In the genomic region with DNA sequence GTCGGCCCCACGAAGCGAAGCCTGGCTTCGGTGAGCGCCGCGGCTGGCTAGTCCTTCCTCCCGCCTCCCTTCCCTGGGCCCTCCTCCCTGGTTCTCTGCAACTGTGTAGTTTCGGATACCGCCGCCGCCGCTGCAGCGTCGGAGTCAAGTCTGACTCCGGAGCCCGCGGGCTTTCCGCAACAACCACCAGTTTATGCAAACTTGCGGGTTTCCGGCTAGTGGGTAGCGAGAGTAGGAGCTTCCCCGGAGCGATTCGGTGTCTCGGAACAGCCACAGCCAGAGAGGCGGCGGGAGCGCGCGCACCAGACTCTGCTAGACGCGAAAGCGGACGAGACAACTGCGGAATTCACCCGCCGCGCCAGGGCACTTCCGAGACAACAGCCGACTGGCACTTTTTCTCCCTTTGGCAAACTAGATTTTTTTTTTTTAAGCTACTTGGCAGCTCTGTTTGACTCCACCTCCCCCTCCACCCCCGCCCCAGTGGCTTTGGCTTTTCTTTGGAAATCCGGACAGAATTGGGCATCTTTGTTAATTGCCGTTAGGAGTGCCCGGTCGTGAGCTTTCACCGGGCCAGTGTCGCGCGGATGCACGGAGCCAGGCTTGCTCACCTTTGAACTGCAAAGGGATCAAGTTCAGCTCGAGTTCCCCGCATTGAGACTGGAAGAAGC, we compare ENCODE assay signal across 7 mouse cellular contexts. TPM values are rescaled to one million over a fixed set of nuclear protein-coding genes. Genes with fewer than 3 reads are reported as not detected.
DNase-seq lines count a peak whose midpoint lies in the region; TF ChIP-seq lines count a peak whose summit lies in the region.

No protein-coding gene starts in this region.

- 0% methylated on average over 53 of the region's 53 CpGs for WGBS in midbrain, embryonic 10.5 days
- WGBS in small intestine, adult 2 months, result 1% methylated on average over 53 of the region's 53 CpGs

- no peak for TF ChIP-seq POLR2A in small intestine, adult 2 months (IDR thresholded peaks at IDR 0.05; ENCODE audit: low read depth, low read length)

- no peak for TF ChIP-seq CTCF in small intestine, adult 2 months (IDR thresholded peaks at IDR 0.05; ENCODE audit: extremely low read depth, insufficient read length, insufficient replicate concordance, low read depth, low read length)

- peaks cover 44% of the 10 kb centered on the region for H3K4me1 ChIP-seq in midbrain, embryonic 10.5 days
- peaks cover 2% of the 10 kb centered on the region; the same call in 1 of the 2 replicates for H3K4me1 ChIP-seq in small intestine, adult 2 months (ENCODE audit: control insufficient read depth, insufficient read depth, insufficient read length, low read length)

- intact Hi-C loops in left cerebral cortex, postnatal 4 days (cut with DNase I), result loop anchor here (5.0 kb wide), 2 partner anchors 1020 to 1510 kb away; no protein-coding TSS in a partner anchor

- DNase-seq in adipocyte (ENCODE audit: low spot score), result peak; percentile 87
- DNase-seq in cerebellum, postnatal 36 days, result peak; percentile 37 to 46
- peak; percentile 7 to 29 for DNase-seq in gastrocnemius, adult 8-10 months (ENCODE audit: low spot score in 2 of 2)
- DNase-seq in induced T-regulatory cell, adult 2 months (ENCODE audit: low read depth), result peak; percentile 30
- DNase-seq in left cerebral cortex, postnatal 4 days, result peak; percentile 67
- peak; percentile 81 for DNase-seq in midbrain, embryonic 10.5 days (ENCODE audit: low spot score)

- peak overlapping the region; percentile 72 for H3K4me3 ChIP-seq in midbrain, embryonic 10.5 days
- H3K4me3 ChIP-seq in small intestine, adult 2 months (ENCODE audit: low read depth, low read length), result peak overlapping the region; percentile 82

- H3K36me3 ChIP-seq in midbrain, embryonic 10.5 days, result no peaks in the 10 kb centered on the region
- H3K36me3 ChIP-seq in small intestine, adult 2 months (ENCODE audit: control insufficient read depth, insufficient read depth, low read length), result no peaks in the 10 kb centered on the region

- peak overlapping the region; percentile 89 for H3K27ac ChIP-seq in midbrain, embryonic 10.5 days (replicated peaks)
- peak overlapping the region; percentile 75 for H3K27ac ChIP-seq in small intestine, adult 2 months (ENCODE audit: insufficient read depth, low read depth, low read length)

- no peaks in the 10 kb centered on the region for H3K9me3 ChIP-seq in midbrain, embryonic 10.5 days (replicated peaks)

- H3K27me3 ChIP-seq in midbrain, embryonic 10.5 days (ENCODE audit: low read depth, poor library complexity, severe bottlenecking), result peaks cover 41% of the 10 kb centered on the region
- peaks cover 38% of the 10 kb centered on the region for H3K27me3 ChIP-seq in small intestine, adult 2 months (ENCODE audit: control insufficient read depth, insufficient read depth, low read length)

RNA-seq across cellular contexts. Expression of a gene that starts 0.4 kb away (rescaled TPM):
- 1 to 10 TPM; 1.7 to 2.5 (median 2.1) TPM for total RNA-seq in gastrocnemius, adult 8-10 months (2022)
- 100 to 1,000 TPM; 118 to 136 TPM for total RNA-seq in left cerebral cortex, postnatal 4 days (2021)
- 4.0 and 4.9 TPM in 2 replicates for polyA plus RNA-seq in midbrain, embryonic 10.5 days (2016; fragmentation: Nextera tagmentation; extraction: Ambion mirVana)
- polyA plus RNA-seq in small intestine, adult 2 months (2012; rRNA removed), result 3.5 and 4.4 TPM in 2 replicates

Comparison
In these comparisons a context has a peak if more than half of its experiments do, and no peak if none do; other contexts are left out.
1. Peak in every context shown above with its lines: DNase-seq, H3K4me3 ChIP-seq and H3K27ac ChIP-seq.
2. DNase-seq: peak in every context shown above with its lines; median percentile 87 in adipocyte; 81 in midbrain, embryonic 10.5 days; 67 in left cerebral cortex, postnatal 4 days; 42 in cerebellum, postnatal 36 days; 30 in induced T-regulatory cell, adult 2 months; 18 in gastrocnemius, adult 8-10 months.
3. RNA of a gene that starts 0.4 kb away (total RNA-seq): 118 to 136 TPM in left cerebral cortex, postnatal 4 days; 1.7 to 2.5 TPM in gastrocnemius, adult 8-10 months; every median in the first group is over 10 times any median in the second.